Mouse (Mus musculus) fibroblast of lung, adult 2 months (primary cell): ENCODE measurements around the gene Chrm4.

Experiments used
- DNase-seq: peaks from one replicate; pipeline ENCODE4 v3.0.0-alpha.2; 2011; ENCODE audit warnings: low read depth

The Chrm4 gene

DNA sequence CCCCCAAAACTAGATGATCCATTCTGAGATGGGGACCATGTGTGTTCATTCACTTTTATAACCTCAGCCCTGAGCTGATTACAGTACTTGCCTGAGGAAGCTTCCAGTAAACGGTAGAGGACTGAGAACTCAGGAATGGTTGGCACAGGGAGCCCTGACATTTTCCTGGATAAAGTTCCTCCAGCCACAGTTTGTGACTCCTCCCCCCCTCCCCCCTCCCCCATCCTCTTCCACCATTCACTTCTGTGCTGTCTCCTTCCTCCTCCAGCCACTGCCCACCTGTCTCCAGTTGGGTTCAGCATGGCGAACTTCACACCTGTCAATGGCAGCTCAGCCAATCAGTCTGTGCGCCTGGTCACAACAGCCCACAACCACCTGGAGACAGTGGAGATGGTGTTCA, at the start of gene Chrm4:
TSS of gene Chrm4 (plus strand) at position 301 of the 400 bp plus-strand sequence.
- no peak for DNase-seq

DNA sequence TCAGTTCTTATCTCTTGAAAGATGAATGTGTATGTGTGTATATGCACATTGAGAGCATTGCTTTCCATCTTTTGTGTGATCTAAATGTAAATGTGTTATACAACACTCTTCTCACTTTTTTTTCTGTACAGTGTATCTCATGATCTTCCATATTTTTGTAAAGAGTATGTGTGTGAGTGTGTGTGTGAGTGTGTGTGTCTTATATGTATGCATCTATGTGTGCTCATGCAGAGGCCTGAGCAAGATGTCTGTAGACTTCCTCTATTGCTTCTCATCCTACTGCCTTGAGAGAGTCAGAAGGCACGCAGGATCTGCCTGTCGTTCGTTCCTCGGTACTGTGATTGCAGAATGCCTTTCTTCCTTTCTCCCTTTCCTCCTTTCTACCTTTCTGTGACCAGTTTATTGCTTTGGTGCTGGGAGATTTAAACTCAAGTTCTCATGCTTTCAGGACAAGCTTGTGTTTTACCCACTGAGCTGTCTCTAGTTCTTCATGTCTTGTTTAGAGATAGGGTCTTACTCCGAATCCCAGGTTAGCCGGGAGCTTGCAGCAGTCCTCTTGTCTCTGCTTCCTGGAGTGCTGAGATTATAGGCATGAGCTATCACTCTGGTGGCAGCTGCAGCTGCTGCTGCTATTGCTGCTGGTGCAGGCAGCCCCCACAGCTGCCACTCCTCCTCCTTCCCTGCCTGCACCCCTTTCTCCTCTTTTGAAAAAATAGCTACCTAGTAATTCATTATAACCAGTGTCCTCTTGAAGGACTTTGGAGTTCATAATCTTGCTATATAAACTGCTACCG, 48.5 kb upstream of the Chrm4 start:
- no peak for DNase-seq

DNA sequence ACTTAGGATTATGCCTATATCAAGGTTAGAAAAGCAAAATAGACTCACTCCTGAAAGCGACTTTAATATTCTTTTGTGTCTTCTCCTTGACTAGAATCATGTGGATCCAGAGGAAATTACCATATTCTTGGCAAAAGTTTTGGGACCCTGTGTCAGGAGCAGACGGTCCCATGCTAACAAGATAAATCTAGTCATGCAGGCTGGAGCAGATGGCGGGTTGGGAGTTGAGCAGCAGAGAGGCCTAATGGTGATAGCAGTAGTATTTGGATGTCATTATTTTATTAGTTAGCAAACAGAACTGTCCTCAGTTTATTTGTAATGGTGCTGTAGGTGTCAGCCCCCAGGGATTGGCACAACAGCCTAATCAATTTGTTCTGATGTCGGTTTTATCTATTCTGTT, 43.1 kb upstream of the Chrm4 start:
- no peak for DNase-seq

DNA sequence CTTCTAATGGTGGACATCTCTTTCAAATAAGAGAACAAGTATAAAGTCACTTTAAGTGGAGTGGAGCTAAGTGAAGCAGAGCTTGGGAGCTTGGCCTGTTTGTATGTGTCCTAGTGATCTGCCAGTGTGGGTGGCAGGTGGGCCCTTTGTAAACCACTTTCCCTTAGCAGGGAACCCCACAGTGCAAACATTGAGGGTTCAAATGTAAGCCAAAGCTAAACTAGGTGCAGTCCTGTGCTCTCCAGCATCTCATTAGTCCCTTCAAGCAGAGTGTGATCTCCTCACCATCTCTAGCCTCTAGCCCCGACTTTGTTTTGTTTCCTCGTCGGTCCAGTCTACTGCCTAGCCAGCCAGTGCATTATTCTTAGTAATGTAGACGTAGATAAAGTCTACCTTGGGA, 42.4 kb upstream of the Chrm4 start:
- no peak for DNase-seq

DNA sequence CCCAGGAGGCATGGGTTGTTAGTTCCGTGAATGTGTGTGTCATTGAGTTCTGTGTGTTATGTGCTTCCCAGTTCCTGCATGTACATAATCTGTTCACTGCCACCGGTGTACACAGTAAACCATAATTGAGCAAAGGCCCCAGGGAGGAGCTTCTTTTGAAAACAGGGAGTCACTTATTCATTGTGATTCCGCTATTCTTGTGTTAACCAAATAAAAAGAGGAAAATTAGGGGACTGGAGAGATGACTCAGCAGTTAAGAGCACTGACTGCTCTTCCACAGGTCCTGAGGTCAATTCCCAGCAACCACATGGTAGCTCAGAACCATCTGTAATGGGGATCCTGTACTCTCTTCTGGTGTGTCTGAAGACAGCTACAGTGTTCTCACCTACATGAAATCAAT, 32.3 kb upstream of the Chrm4 start:
- no peak for DNase-seq

DNA sequence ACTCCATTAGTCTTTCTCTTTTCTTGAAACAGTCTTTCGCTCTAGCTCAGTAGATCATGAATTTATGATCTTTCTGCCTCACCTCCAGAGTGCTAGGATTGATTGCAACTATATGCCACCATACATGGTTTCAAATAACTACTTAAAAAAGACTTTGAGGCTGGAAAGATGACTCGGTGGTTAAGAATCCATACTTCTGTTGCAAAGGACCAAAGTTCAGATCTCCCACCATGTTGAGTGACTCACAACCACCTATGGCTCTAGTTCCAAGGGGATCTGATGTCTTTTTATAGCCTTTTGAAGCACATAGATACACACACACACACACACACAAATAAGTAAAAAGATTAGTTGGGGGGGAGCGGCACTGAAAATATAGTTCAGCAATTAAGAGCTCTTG, 31.6 kb upstream of the Chrm4 start:
- no peak for DNase-seq

DNA sequence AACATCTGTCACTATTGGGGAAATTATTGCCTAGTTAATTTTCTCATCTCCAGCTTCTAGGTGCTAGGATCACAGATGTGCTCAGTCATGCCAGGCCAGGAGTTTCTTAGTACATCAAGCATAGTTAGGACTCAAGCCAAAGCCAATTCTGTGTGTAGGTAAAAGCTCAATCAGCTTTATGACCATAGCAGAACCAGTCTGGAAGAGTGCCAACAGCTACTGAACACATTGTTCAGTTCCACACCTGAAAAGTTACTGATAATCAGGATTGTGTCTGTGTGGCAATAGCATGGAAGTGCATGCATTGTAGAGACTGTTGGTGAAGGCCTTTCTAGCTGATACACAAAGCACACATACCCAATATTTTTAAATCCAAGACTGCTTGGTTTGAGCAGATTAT, 29.1 kb upstream of the Chrm4 start:
- DNase-seq, result no peak

DNA sequence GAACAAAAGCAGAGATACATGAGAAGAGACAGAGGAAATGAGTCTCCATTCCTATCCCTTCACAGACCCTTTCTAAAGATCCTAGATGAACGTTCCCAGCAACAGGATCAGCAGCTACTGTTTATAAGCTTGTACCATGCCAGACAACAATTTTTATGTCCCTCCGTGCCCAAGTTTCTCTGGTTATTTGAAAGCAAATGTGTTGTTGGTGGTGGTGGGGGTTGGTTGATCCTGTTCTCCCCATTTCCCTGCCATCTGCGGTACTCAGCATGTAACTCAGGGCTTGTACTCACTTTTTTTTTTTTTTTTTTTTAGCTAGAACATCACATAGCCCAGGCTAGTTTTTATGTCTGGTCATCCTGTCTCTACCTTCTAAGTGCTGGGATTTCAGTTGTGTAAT, 27.9 kb upstream of the Chrm4 start:
- DNase-seq, result no peak

DNA sequence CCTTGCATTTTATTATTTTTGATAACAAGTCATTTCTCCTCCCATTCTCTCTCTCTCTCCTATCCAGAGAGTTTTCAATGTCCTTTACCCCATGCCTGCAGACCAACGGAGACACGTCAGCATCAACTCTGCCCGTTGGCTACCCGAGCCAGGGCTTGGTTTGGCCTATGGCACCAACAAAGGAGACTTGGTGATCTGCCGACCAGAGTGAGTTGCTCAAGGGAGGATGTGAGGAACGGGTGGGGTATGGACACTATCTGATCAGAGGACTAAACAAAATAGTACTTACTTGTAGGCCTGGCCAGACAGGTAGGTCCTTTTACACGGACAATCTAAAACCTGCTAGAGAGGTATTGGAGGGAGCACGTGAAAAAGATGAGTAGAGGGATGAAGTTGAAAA, 26.6 kb upstream of the Chrm4 start:
- no peak for DNase-seq

DNA sequence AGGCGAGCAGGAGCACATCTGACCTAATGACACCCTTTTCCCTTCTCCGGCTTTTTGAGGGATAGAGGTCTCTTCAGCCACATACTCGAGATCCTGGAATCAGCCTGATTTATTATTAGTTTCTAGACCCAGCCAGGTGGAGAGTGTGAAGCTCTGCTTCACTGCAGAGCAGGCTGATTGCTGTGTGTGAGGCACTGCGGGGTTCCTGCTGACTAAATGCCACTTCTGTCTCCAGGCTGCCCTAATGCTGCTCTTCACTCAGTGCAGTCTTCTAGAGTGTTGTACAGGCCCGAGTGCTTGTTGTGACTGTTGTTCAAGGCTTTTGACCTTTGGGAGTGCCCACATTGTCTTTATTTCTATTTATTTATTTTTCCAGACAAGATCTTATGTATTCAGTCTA, 24.7 kb upstream of the Chrm4 start:
- DNase-seq, result no peak

DNA sequence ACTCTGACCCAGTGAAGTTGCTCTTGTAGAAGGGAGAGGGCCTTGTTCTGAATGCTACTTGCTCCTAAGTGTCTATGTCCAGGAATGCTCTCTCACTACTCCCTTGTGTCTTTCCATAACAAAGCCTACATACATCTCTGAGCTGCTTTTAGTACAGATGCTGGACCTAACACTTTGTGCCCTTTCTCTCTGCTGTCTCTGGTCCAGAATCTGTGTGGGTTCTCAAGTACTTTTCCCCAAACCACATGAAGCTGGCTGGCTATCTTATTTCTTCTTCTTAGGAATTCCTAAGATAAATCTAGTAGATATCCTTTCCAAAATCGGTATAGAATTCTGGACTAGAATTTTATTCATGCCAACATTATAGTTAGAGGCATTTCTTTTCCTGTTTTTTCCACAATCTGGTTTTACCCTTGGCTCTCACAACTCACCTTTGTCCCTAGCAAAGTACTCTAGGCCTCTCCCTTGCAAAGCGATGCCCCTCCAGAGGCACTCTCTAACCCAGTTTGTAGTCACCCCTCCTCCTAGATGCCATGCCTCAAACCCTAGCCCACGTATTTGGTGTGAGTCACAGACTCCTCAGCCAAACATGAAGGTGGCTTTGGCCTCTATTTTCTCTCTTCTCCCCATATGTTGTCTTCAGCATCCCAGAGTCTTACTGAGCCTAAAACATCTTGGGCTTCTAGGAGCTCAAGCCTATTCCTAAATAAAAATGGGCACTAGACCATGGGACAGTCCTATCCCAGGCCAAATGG, 23.7 kb upstream of the Chrm4 start:
- no peak for DNase-seq

DNA sequence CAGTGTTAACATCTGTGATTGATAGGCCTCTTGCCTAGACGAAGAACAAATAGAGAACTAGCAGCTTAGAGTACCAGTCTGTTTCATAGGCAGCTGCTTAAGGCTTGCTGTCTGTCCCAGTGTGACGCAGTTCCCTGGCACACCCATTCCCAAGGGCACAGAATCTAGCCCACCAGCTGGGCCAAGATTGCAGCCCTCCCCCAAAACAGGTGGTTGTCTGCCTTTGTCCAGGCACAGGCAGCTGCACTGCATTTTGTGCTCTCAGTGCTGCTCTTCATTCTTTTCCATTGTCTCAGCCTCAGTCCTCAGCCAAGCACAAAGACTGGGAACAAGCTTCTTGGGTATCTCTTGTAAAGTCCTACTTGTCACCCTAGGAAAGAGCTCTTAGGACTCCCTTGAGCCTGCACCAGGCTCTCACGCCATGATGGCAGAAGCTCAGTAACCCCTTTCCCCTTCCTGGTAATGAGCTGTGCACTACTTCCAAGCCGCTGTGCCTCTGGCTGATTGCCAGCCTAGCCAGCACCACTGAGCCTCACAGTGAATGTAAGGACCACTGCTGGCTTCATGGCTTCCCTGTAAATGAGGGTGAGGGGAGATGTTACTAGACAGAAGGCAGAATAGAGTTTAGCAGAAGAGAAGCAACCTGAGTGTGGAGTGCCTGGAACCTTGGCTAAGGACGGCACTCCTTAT, 22.3 kb upstream of the Chrm4 start:
- no peak for DNase-seq

DNA sequence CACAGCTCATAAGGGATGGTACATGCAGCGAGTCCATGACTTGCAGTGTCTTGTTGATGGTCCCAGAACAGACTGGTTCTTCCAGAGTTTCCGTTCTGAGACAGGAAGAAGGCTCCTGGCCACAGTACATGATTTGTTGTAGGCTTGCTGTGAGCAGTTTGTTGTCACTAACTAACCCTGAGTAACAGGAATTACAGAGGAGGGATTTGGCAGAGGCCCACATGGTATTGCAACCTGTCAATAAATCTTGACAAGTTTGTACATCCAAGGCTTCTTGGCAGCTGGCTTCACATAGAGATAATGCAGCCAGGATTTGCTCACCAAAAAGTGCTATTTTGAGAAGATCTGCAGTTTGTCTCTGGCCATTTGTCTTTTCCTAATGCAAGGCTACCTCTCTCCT, 20.9 kb upstream of the Chrm4 start:
- no peak for DNase-seq

DNA sequence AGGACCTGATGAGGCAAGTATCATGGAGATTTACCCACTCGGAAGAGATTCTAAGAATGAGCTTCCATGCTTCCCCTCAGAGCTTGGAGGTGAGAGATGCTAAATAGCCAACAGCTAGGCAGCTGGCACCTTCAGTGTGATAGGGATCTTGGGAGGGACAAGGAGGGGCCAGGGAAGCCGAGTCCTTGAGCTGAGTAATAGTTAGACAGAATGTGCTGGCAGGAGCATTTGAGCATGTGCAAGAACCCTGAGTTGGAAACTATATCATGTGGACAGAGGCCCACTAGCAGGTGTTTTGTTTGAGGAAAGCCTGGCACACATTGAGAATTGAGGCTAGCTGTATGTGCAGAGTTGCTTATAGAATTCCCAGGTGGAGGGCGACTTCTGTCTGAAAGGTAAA, 14.4 kb upstream of the Chrm4 start:
- DNase-seq, result no peak

DNA sequence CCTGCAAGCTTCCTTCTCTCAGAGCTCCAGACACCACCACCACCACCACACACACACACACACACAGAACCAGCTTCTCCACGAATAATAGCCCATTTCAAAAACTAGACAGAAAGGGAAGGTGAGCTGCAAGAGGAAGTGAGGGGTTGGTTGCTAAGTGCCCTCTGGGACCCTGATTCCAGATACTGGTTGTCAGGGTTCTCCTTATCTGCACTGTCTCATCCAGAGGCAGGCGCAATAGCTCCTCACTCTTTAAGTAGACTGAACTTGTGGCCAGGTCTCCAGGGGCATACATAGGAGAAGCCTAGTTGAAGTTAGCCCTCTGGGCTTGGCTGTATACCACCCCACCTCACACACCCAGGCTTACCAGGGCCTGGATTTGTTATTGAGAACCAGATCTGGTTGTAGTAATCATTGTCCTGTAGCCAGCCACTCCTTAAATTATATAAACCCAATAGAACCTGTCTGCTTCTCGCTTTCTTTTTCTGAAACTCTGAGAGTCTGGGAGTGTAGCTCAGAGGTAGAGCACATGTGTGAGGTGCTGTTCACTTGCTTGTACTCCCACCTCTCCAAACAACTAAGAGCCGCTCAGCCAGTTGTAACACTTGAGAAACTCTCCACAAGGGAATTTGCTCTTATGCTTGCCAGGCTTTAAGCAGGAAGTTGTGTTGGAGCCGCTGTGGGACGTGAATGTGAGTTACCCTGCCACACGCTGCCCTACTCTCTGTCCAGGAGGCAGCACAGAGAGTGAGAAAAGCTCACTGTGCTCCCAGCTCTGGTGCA, 13.5 kb upstream of the Chrm4 start:
- DNase-seq, result no peak

DNA sequence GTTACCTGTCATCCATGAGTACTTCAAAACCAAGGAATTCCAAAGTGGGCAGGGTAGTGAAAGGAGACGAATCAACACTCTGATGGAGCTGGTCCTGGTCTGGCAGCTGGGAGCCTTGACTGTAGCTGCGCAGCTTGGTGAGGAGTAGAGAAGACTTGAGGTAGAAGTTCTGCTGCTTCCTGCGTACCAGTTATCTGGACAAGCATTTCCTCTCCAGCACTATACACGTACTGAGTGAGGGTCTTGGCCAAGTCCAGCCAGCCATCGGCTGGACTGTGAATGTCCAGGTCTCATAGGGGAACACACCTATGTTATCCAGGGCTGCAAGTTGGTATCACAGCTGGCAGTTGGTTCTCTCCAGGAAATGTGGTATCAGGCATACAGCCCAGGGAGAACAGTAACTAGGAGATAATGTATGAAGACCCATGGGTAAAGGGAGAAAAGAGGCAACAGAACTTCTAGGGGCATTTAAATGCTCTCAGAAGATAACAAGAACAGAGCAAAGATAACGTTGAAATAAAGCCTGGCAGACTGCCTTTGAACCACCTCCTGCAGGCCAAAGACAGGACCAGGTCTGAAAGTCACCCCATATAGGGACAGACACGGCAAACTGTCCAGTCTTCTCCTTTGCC, 10.6 kb upstream of the Chrm4 start:
- DNase-seq, result no peak

DNA sequence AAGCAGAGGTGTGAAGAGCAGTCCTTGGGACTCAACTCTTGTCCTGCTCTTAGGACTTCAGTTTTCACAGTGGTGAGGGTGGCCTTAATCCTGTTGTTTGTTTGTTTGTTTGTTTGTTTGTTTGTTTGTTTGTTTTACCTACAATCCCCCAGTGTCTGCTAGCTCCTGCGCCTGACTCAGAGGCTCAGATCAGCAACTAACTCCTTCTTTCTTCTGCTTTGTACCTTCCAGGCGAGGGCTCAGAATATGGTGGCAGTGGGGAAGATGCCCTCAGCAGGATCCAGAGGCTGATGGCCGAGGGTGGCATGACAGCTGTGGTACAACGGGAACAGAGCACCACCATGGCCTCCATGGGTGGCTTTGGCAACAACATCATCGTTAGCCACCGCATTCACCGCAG, 10.0 kb upstream of the Chrm4 start:
- DNase-seq, result no peak

DNA sequence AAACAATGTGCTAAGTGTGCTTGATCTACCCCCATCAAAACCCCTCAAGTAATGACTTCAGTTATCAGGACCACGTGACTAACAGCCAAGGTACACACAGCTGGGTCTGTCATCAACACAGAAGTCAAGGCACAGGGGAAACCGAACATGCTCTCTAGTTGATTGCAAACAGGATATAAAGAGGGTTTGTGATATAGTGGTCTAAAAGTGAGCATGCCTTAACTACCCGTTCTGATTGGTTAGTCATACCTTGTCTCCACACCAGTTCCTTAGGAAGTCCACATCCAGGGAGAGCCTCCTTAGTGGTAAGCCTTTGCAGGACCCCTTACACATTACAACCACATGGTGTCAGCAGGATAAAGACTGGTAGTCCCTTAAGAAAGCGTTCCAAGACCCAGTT, 6.9 kb upstream of the Chrm4 start:
- DNase-seq, result no peak

DNA sequence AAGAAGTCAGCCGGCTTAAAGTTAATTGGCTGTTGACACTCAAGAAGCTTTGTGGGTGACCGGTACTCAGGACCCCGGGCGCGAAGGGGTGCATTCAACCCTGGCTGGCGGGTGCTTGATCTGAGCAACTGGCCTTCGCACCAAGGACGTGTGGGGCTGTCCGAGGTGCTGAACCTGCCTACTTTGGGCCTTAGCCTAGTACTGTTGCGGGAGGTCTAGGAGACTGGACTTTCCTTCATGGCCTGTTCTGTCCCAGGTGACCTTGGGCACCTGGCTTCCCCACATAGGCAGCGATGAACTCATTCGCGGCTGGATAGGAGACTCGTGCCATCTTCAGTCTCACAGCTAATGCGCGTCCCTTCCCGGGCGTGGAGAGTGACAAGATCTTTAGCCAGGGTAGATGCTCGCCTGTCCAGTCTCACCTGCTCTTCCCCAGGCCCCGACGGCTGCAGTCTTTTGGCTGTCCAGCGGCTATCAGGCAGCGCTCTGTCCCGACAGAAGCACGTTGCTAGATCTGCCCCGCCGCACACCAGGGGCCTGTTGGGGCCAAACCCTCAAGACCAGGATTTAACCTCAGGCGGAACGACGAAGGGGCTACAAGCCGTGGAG, 5.8 kb upstream of the Chrm4 start:
- DNase-seq, result no peak

DNA sequence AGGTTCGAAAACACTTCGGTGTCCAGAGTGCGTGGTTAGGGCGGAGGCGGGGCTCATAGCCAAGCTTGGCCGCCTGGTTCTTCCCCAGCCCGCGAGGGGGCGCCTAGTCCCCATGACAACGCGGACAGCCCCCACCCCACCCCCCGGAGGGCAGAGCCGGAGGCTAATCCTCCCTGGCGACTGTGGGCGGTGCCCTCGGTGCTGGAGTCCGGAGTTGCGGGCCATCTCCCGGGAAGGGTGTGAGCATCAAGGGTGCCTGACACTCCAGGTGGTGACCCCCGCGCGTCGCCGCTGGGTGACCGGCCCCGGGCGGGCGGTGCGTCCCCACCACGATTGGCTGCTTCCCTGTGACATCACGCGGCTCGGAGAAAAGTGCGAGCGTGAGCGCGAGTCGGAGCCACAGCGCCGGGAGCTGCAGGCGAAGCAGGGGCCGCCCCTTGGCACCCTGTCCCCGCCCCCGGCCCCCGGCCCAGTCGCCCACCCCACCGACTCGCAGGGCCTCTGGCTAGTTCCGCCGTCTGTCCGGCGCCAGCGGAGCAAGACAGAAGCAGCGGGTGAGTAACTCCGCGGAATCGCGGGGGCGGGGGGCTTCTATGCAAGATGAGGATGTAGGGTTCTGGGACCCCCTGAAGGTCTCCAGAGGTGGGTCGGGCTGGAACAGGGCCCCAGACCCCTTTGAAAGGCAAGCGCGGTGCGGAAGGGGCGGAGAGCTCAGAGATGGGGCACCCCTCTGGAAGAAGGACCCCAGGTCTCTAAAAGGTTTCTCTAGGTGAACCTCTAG, 5.1 kb upstream of the Chrm4 start:
- no peak for DNase-seq
